Mouse (Mus musculus) cerebellum, postnatal 10 days (tissue): ENCODE measurements around the gene Ccdc105.

Experiments used
- DNase-seq, 2 experiments: peaks; one replicate each; pipeline ENCODE4 v3.0.0; 2021; ENCODE audit warnings: mixed read lengths in 2 of 2

Ccdc105 gene

GRCm38 (mm10) chr10:78752452-78753191 lies at the start of gene Ccdc105:
Ccdc105 (minus strand) TSS chr10:78753065.
- DNase-seq, result peak; percentile 87 to 91

GRCm38 (mm10) chr10:78801449-78801848 lies 48.6 kb upstream of the Ccdc105 start:
- DNase-seq, result no peak

GRCm38 (mm10) chr10:78790561-78790960 lies 37.7 kb upstream of the Ccdc105 start:
- no peak for DNase-seq

GRCm38 (mm10) chr10:78787566-78788087 lies 34.8 kb upstream of the Ccdc105 start:
- peak; percentile 85 to 89 for DNase-seq

- DNase-seq, result peak; percentile 64 to 66
These were observed 27.3 kb upstream of the Ccdc105 start, which contains the start of gene Slc1a6 for GRCm38 (mm10) chr10:78779981-78780651. Slc1a6 (plus strand) TSS chr10:78780496.

GRCm38 (mm10) chr10:78779527-78779926 lies 26.7 kb upstream of the Ccdc105 start:
- peak in 1 of 2 experiments; percentile 6 for DNase-seq

GRCm38 (mm10) chr10:78775830-78776229 lies 23.0 kb upstream of the Ccdc105 start:
- no peak for DNase-seq

- DNase-seq, result no peak
These were observed 12.7 kb upstream of the Ccdc105 start for GRCm38 (mm10) chr10:78765570-78765969.

- DNase-seq, result peak; percentile 85 to 89
These were observed 3.2 kb upstream of the Ccdc105 start for GRCm38 (mm10) chr10:78756021-78756420.

GRCm38 (mm10) chr10:78748946-78749345 lies 3.9 kb downstream of the Ccdc105 start:
- DNase-seq, result no peak

GRCm38 (mm10) chr10:78748161-78748560 lies 4.7 kb downstream of the Ccdc105 start:
- no peak for DNase-seq

- peak; percentile 61 to 63 for DNase-seq
These were observed 5.7 kb downstream of the Ccdc105 start for GRCm38 (mm10) chr10:78747035-78747721.

- peak; percentile 16 to 27 for DNase-seq
These were observed 7.2 kb downstream of the Ccdc105 start for GRCm38 (mm10) chr10:78745453-78746232.

GRCm38 (mm10) chr10:78743721-78744120 lies 9.1 kb downstream of the Ccdc105 start:
- DNase-seq, result no peak

- DNase-seq, result no peak
These were observed 13.0 kb downstream of the Ccdc105 start for GRCm38 (mm10) chr10:78739821-78740220.

- no peak for DNase-seq
These were observed 25.0 kb downstream of the Ccdc105 start for GRCm38 (mm10) chr10:78727876-78728275.

- DNase-seq, result no peak
These were observed 25.8 kb downstream of the Ccdc105 start for GRCm38 (mm10) chr10:78727035-78727434.

- peak in 1 of 2 experiments; percentile 7 for DNase-seq
These were observed 29.4 kb downstream of the Ccdc105 start for GRCm38 (mm10) chr10:78723416-78723815.

GRCm38 (mm10) chr10:78722654-78723053 lies 30.2 kb downstream of the Ccdc105 start:
- peak; percentile 78 to 79 for DNase-seq

GRCm38 (mm10) chr10:78722036-78722435 lies 30.8 kb downstream of the Ccdc105 start:
- DNase-seq, result peak in 1 of 2 experiments; percentile 10

- no peak for DNase-seq
These were observed 34.8 kb downstream of the Ccdc105 start, which contains the start of gene Casp14 for GRCm38 (mm10) chr10:78718056-78718455. Casp14 (minus strand) TSS chr10:78718294.

GRCm38 (mm10) chr10:78716231-78716630 lies 36.6 kb downstream of the Ccdc105 start:
- DNase-seq, result no peak
